Mouse (Mus musculus) limb, embryonic 14.5 days (tissue): ENCODE results near the gene Gng7. TPM values are rescaled to one million over a fixed set of nuclear protein-coding genes. Genes with fewer than 3 reads are reported as not detected.

Experiments
- ATAC-seq: fragments of 200-750 bp; cut with Nextera tagmentation; 2 replicates; pipeline ENCODE4 v1.8.0; 2017; ENCODE audit warnings: low read depth, moderate number of reproducible peaks, moderate TSS enrichment; ENCODE audit not compliant: low FRiP score
- DNase-seq: peaks from one replicate; pipeline ENCODE4 v3.0.0-alpha.2; 2015; ENCODE audit warnings: low spot score
- H3K27ac ChIP-seq: fragments of 300-500 bp; sonication (generic); replicated peaks from 2 replicates; pipeline ENCODE4 v1.5.1; 2014; ENCODE audit warnings: low read depth, mild to moderate bottlenecking, low read length, moderate library complexity, mixed read lengths
- H3K27me3 ChIP-seq: fragments of 300-500 bp; sonication (generic); 2 replicates; pipeline ENCODE4 v1.6.1; 2014; ENCODE audit warnings: low read length, mixed read lengths; ENCODE audit not compliant: control insufficient read depth, insufficient read depth
- H3K36me3 ChIP-seq: fragments of 300-500 bp; sonication (generic); 2 replicates; pipeline ENCODE4 v1.6.1; 2014; ENCODE audit warnings: mild to moderate bottlenecking, low read length, moderate library complexity, mixed read lengths; ENCODE audit not compliant: control insufficient read depth, insufficient read depth
- H3K4me1 ChIP-seq: fragments of 300-500 bp; sonication (generic); 2 replicates; pipeline ENCODE4 v1.6.1; 2014; ENCODE audit warnings: antibody characterized with exemption, low read length, mixed read lengths; ENCODE audit not compliant: control insufficient read depth, insufficient read depth
- H3K4me2 ChIP-seq: fragments of 300-500 bp; sonication (generic); replicated peaks from 2 replicates; pipeline ENCODE4 v1.6.1; 2014; ENCODE audit warnings: low read depth, mild to moderate bottlenecking, low read length, moderate library complexity; ENCODE audit not compliant: severe bottlenecking
- H3K4me3 ChIP-seq: fragments of 300-500 bp; sonication (generic); replicated peaks from 2 replicates; pipeline ENCODE4 v1.5.1; 2014; ENCODE audit warnings: low read length
- H3K9ac ChIP-seq: fragments of 300-500 bp; sonication (generic); 2 replicates; pipeline ENCODE4 v1.6.1; 2014; ENCODE audit warnings: mild to moderate bottlenecking, low read depth, low read length, moderate library complexity; ENCODE audit not compliant: severe bottlenecking
- H3K9me3 ChIP-seq: fragments of 300-500 bp; sonication (generic); 2 replicates; pipeline ENCODE4 v1.6.1; 2016; ENCODE audit warnings: low read length; ENCODE audit not compliant: control insufficient read depth
- POLR2A ChIP-seq: fragments of 200-500 bp; IDR thresholded peaks from 2 replicates; pipeline ENCODE4 v1.8.0; 2012; ENCODE audit warnings: inconsistent platforms, mild to moderate bottlenecking, moderate library complexity, borderline replicate concordance; ENCODE audit not compliant: insufficient read depth, insufficient read length; ENCODE audit errors: extremely low read depth
- WGBS: fragments of 180-500 bp; shearing (Covaris S2); extraction: QIAGEN DNeasy Blood & Tissue Kit; methylation state at CpG from one replicate; pipeline ENCODE4 v1.1.7; 2014; 5-methylcytosine and 5-hydroxymethylcytosine counted together
- polyA plus RNA-seq, 2 experiments: library from polyadenylated mRNA; depleted of rRNA in 1 of 2; stranded (reverse) in 1 of 2; unstranded in 1 of 2; fragments of >200 nt; fragmentation: Nextera tagmentation in 1 of 2; extraction: Ambion mirVana in 1 of 2; gene quantifications; 2 replicates each; pipeline versions ENCODE4 v1.2.1 to v1.2.3; 2012 to 2014

Gng7 gene
- polyA plus RNA-seq, 2 experiments = 6.5 to 7.9 TPM

DNA sequence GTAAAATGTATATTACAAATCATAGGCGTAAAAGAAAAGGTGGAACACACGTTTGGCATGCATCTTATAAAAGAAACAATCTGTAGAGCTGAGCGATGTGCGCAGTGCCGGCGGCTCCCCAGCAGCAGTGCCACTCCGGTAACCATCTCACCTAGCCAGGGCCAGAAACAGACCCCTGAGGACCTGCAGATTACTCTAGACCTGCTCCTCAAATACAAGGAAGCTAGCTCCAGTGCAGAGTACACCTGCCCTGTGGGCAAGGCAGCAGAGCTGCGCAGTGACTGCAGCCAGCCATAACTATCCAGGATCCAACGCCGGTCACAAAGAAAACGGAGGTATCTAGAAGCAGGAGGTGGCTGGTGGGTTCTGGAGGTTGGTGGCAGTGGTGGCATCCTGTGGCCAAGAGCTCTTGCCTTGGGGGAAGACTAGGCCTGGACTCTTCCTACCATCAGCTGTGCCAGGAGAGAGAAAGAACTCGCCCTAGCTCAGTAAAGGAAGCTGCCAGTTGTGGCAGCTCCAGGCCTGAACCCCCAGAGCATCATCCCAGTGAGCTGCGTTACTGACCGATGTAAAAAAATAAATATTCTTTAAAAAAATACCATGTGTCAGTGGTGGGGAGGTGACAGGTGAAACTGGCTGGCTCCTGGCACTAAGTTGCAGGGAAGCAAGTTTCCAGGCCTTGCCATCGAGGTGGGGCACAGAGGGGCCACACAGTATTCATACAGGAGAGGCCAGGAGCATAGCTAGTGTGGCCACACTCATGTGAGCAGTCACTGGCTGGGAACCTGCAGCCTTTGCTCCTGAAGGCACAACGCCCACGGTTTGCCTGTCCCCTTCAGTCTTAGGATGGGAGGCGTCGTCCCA lies 113.1 kb downstream of the Gng7 start:
- Histone ChIP-seq H3K36me3 (peaks cover 50% of the 10 kb centered on the region), H3K4me3 (peak overlapping the region; percentile 89)

DNA sequence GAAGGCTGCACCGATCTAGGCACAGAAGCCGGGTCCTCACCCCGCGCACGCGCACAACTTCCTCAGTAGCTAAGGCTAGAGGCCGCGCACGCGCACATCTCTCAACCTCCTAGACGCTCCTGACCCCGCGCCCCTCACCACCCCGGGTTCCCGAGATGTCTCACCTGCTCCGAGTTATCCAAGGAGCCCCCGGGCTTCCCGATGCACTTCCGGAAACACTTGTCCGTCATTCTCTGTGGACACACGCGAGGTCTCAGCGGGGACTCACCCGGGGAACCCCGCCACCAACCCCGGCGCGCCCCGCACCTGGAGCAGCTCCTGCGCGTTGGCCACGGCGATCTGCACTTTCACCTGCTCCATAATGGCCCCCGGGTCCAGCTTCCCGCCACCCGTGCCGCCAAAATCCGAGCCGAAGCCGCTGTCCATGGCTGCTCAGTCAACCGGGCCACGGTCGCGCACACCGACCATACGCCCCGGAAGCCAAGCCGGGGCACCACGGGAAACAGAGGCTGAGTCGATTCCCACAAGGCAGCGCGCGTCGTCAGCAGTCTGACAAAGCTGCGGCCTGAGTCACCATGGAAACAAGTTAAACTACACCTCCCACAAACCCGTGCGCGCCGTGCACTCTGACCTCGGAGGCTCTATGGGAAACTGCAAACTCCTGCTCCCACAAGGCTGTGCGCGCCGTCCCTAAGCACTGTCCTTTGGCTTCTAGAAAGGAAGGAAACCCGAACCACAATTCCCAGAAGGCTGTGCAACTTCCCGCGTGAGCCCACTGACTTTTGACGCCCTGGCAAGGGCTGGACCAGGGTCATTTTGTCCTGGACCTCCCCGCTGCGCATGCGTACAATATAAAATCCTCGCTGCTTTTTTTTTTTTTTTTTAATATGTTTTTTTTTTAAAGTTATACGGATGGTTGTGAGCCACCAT lies 114.2 kb downstream of the Gng7 start, which contains the start of gene Timm13:
Gene Timm13, minus strand, starts transcription at position 652 of the 930 bp plus-strand sequence.
- peak within 1 kb of the TSS; percentile 89 for H3K4me3 ChIP-seq
- no peaks in the 10 kb centered on the region for H3K9me3 ChIP-seq
- H3K4me1 ChIP-seq = peaks cover 10% of the 10 kb centered on the region
- peak within 1 kb of the TSS; percentile 67 for H3K27ac ChIP-seq
- DNase-seq (peak; percentile 99), ATAC-seq (peak; percentile 96)
- H3K9ac ChIP-seq = peak within 1 kb of the TSS; percentile 67
- WGBS = under 1% methylated on average over 72 of the region's 72 CpGs
- H3K4me2 ChIP-seq = peak within 1 kb of the TSS; percentile 93
- no peaks in the 10 kb centered on the region for H3K27me3 ChIP-seq
- 0 out of 2 replicates have a peak, but pooled peaks have one; percentile 51 for TF ChIP-seq POLR2A
- peaks cover 40% of the 10 kb centered on the region for H3K36me3 ChIP-seq

More for the DNA sequence above, 113.1 kb downstream of the Gng7 start:
- Histone ChIP-seq H3K27ac (peak overlapping the region; percentile 30), H3K9me3 (no peaks in the 10 kb centered on the region), H3K4me1 (peaks cover 10% of the 10 kb centered on the region), H3K27me3 (no peaks in the 10 kb centered on the region), H3K9ac (0 out of 2 replicates have a peak overlapping the region, but pooled peaks have one; percentile 18), H3K4me2 (peak overlapping the region; percentile 36; the same call in 1 of the 2 replicates)
- no peak for TF ChIP-seq POLR2A
- no peak for ATAC-seq
- no peak for DNase-seq
- WGBS = 86% methylated on average over 19 of the region's 19 CpGs

DNA sequence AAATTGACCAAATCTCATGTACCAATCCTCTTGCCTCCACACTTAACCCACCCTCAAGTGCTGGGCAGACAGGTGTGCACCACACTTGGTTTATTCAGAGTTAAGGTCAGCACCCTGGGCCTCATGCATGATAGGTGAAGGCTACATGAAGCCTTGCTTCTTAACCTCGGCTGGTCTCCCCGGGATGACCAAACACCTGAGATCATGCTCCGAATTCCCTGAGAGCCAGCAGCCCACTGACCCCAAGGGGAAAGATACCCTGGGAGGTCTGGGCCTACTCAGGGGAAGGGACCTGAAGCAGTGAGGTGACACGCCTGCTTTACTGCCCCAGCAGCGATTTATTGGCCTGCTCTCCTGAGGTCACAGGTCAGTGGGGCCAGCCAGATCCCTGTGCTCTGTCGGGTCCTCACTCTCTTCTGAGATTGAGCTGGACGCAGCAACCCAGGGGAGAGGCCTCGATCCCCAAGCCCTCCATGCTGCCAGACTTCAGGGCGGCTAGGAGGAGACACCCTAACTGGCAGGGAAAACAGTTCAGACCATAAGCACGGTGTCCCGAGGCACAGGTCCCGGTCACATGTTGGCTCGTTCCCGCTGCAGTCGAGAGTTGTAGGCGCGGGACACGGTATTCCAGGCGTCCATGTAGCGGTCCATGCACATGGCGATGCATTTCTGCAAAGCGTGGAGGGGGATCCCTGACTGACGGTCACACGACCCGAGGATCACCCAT lies 115.0 kb downstream of the Gng7 start:
- no peak for TF ChIP-seq POLR2A
- Histone ChIP-seq H3K9me3 (no peaks in the 10 kb centered on the region), H3K27me3 (no peaks in the 10 kb centered on the region), H3K4me2 (peak overlapping the region; percentile 93), H3K4me1 (peaks cover 10% of the 10 kb centered on the region), H3K9ac (peak overlapping the region; percentile 67), H3K4me3 (peak overlapping the region; percentile 89), H3K36me3 (peaks cover 31% of the 10 kb centered on the region), H3K27ac (peak overlapping the region; percentile 67; the same call in 1 of the 2 replicates)
- DNase-seq = no peak
- no peak for ATAC-seq
- WGBS = 12% methylated on average over 25 of the region's 25 CpGs

DNA sequence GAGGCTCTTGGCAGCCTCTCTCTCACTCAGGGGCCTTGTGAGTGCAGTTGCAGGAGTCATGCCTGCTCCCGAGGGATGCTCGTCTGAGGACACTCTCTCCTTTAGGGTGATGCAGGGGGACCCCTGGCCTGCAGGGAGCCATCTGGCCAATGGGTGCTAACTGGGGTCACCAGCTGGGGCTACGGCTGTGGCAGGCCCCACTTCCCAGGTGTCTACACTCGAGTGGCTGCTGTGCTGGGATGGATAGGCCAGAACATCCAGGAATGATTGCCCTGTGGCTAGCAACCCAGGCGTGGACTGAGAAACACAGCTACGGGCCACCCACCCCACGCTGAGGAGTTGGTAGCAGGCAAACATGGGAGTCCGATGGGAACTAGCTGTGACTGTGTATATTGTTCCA lies 115.7 kb downstream of the Gng7 start:
- Histone ChIP-seq H3K9ac (no peak overlapping the region), H3K36me3 (peaks cover 26% of the 10 kb centered on the region), H3K27ac (no peak overlapping the region), H3K27me3 (no peaks in the 10 kb centered on the region), H3K4me2 (no peak overlapping the region), H3K4me3 (peak overlapping the region; percentile 8; the same call in 1 of the 2 replicates), H3K9me3 (no peaks in the 10 kb centered on the region), H3K4me1 (peaks cover 10% of the 10 kb centered on the region)
- ATAC-seq (no peak), DNase-seq (no peak)
- TF ChIP-seq POLR2A = no peak
- 91% methylated on average over 8 of the region's 8 CpGs for WGBS

Other genes with a start within 250 kb of the Gng7 start
- gene Sf3a2, start 216.7 kb downstream of the Gng7 start, polyA plus RNA-seq (2012; rRNA removed) = 78.0 and 102 TPM in 2 replicates
- gene Sf3a2, start 216.7 kb downstream of the Gng7 start, polyA plus RNA-seq (2014; fragmentation: Nextera tagmentation; extraction: Ambion mirVana) = 80.6 and 87.6 TPM in 2 replicates
- gene Plekhj1, start 216.3 kb downstream of the Gng7 start, polyA plus RNA-seq (2012; rRNA removed) = 109 and 110 TPM in 2 replicates
- gene Plekhj1, start 216.3 kb downstream of the Gng7 start, polyA plus RNA-seq (2014; fragmentation: Nextera tagmentation; extraction: Ambion mirVana) = 119 and 121 TPM in 2 replicates
- gene Amh, start 209.7 kb downstream of the Gng7 start, polyA plus RNA-seq (2012; rRNA removed) = 1.0 and 1.9 TPM in 2 replicates
- 0.11 TPM in 1 of 2 replicates, not detected in the other for gene Amh, start 209.7 kb downstream of the Gng7 start, polyA plus RNA-seq (2014; fragmentation: Nextera tagmentation; extraction: Ambion mirVana)
- 8.5 and 12.1 TPM in 2 replicates for gene Jsrp1, start 201.4 kb downstream of the Gng7 start, polyA plus RNA-seq (2012; rRNA removed)
- gene Jsrp1, start 201.4 kb downstream of the Gng7 start, polyA plus RNA-seq (2014; fragmentation: Nextera tagmentation; extraction: Ambion mirVana) = 5.1 and 6.1 TPM in 2 replicates
- 882 and 1,248 TPM in 2 replicates for gene Oaz1, start 188.3 kb downstream of the Gng7 start, polyA plus RNA-seq (2012; rRNA removed)
- 1,813 and 1,884 TPM in 2 replicates for gene Oaz1, start 188.3 kb downstream of the Gng7 start, polyA plus RNA-seq (2014; fragmentation: Nextera tagmentation; extraction: Ambion mirVana)
- gene Lingo3, start 170.9 kb downstream of the Gng7 start, polyA plus RNA-seq (2012; rRNA removed) = 0.88 and 1.4 TPM in 2 replicates
- 0.56 and 0.82 TPM in 2 replicates for gene Lingo3, start 170.9 kb downstream of the Gng7 start, polyA plus RNA-seq (2014; fragmentation: Nextera tagmentation; extraction: Ambion mirVana)
- 366 and 417 TPM in 2 replicates for gene Lsm7, start 159.7 kb downstream of the Gng7 start, polyA plus RNA-seq (2012; rRNA removed)
- gene Lsm7, start 159.7 kb downstream of the Gng7 start, polyA plus RNA-seq (2014; fragmentation: Nextera tagmentation; extraction: Ambion mirVana) = 360 and 371 TPM in 2 replicates
- 86.8 and 128 TPM in 2 replicates for gene Sppl2b, start 159.7 kb downstream of the Gng7 start, polyA plus RNA-seq (2012; rRNA removed)
- 40.8 and 41.8 TPM in 2 replicates for gene Sppl2b, start 159.7 kb downstream of the Gng7 start, polyA plus RNA-seq (2014; fragmentation: Nextera tagmentation; extraction: Ambion mirVana)
- 0.04 TPM in 1 of 2 replicates, not detected in the other for gene Tmprss9, start 143.1 kb downstream of the Gng7 start, polyA plus RNA-seq (2012; rRNA removed)
- gene Tmprss9, start 143.1 kb downstream of the Gng7 start, polyA plus RNA-seq (2014; fragmentation: Nextera tagmentation; extraction: Ambion mirVana) = 0.10 TPM in 1 of 2 replicates, not detected in the other
- gene Timm13, start 114.0 kb downstream of the Gng7 start, polyA plus RNA-seq (2012; rRNA removed) = 187 and 229 TPM in 2 replicates
- 330 and 335 TPM in 2 replicates for gene Timm13, start 114.0 kb downstream of the Gng7 start, polyA plus RNA-seq (2014; fragmentation: Nextera tagmentation; extraction: Ambion mirVana)
- gene Lmnb2, start 96.7 kb downstream of the Gng7 start, polyA plus RNA-seq (2012; rRNA removed) = 75.9 and 77.5 TPM in 2 replicates
- 19.1 and 21.5 TPM in 2 replicates for gene Lmnb2, start 96.7 kb downstream of the Gng7 start, polyA plus RNA-seq (2014; fragmentation: Nextera tagmentation; extraction: Ambion mirVana)
- 46.2 and 52.2 TPM in 2 replicates for gene Gadd45b, start 84.9 kb downstream of the Gng7 start, polyA plus RNA-seq (2012; rRNA removed)
- 33.8 and 36.6 TPM in 2 replicates for gene Gadd45b, start 84.9 kb downstream of the Gng7 start, polyA plus RNA-seq (2014; fragmentation: Nextera tagmentation; extraction: Ambion mirVana)
- 0.13 and 0.20 TPM in 2 replicates for gene Diras1, start 10.7 kb upstream of the Gng7 start, polyA plus RNA-seq (2012; rRNA removed)
- gene Diras1, start 10.7 kb upstream of the Gng7 start, polyA plus RNA-seq (2014; fragmentation: Nextera tagmentation; extraction: Ambion mirVana) = not detected in 2 replicates
- 25.9 and 33.0 TPM in 2 replicates for gene Slc39a3, start 22.5 kb upstream of the Gng7 start, polyA plus RNA-seq (2012; rRNA removed)
- gene Slc39a3, start 22.5 kb upstream of the Gng7 start, polyA plus RNA-seq (2014; fragmentation: Nextera tagmentation; extraction: Ambion mirVana) = 12.8 and 14.8 TPM in 2 replicates
- gene Sgta, start 45.2 kb upstream of the Gng7 start, polyA plus RNA-seq (2012; rRNA removed) = 205 and 263 TPM in 2 replicates
- 176 and 192 TPM in 2 replicates for gene Sgta, start 45.2 kb upstream of the Gng7 start, polyA plus RNA-seq (2014; fragmentation: Nextera tagmentation; extraction: Ambion mirVana)
- gene Thop1, start 55.1 kb upstream of the Gng7 start, polyA plus RNA-seq (2012; rRNA removed) = 79.0 and 93.4 TPM in 2 replicates
- gene Thop1, start 55.1 kb upstream of the Gng7 start, polyA plus RNA-seq (2014; fragmentation: Nextera tagmentation; extraction: Ambion mirVana) = 52.4 and 54.1 TPM in 2 replicates
- gene Creb3l3, start 83.9 kb upstream of the Gng7 start, polyA plus RNA-seq (2012; rRNA removed) = 0.44 and 0.54 TPM in 2 replicates
- 0.58 and 0.74 TPM in 2 replicates for gene Creb3l3, start 83.9 kb upstream of the Gng7 start, polyA plus RNA-seq (2014; fragmentation: Nextera tagmentation; extraction: Ambion mirVana)
- 165 and 176 TPM in 2 replicates for gene Map2k2, start 91.0 kb upstream of the Gng7 start, polyA plus RNA-seq (2012; rRNA removed)
- gene Map2k2, start 91.0 kb upstream of the Gng7 start, polyA plus RNA-seq (2014; fragmentation: Nextera tagmentation; extraction: Ambion mirVana) = 176 and 199 TPM in 2 replicates
- gene Zbtb7a, start 120.3 kb upstream of the Gng7 start, polyA plus RNA-seq (2012; rRNA removed) = 17.7 and 21.0 TPM in 2 replicates
- gene Zbtb7a, start 120.3 kb upstream of the Gng7 start, polyA plus RNA-seq (2014; fragmentation: Nextera tagmentation; extraction: Ambion mirVana) = 30.6 and 35.9 TPM in 2 replicates
- gene Pias4, start 153.0 kb upstream of the Gng7 start, polyA plus RNA-seq (2012; rRNA removed) = 35.1 and 49.4 TPM in 2 replicates
- gene Pias4, start 153.0 kb upstream of the Gng7 start, polyA plus RNA-seq (2014; fragmentation: Nextera tagmentation; extraction: Ambion mirVana) = 40.4 and 44.2 TPM in 2 replicates
- 1,329 and 1,559 TPM in 2 replicates for gene Eef2, start 161.7 kb upstream of the Gng7 start, polyA plus RNA-seq (2012; rRNA removed)
- 544 and 581 TPM in 2 replicates for gene Eef2, start 161.7 kb upstream of the Gng7 start, polyA plus RNA-seq (2014; fragmentation: Nextera tagmentation; extraction: Ambion mirVana)
- 73.0 and 81.8 TPM in 2 replicates for gene Dapk3, start 168.1 kb upstream of the Gng7 start, polyA plus RNA-seq (2012; rRNA removed)
- 57.7 and 60.9 TPM in 2 replicates for gene Dapk3, start 168.1 kb upstream of the Gng7 start, polyA plus RNA-seq (2014; fragmentation: Nextera tagmentation; extraction: Ambion mirVana)
- not detected in 2 replicates for gene 4930442H23Rik, start 168.9 kb upstream of the Gng7 start, polyA plus RNA-seq (2012; rRNA removed)
- gene 4930442H23Rik, start 168.9 kb upstream of the Gng7 start, polyA plus RNA-seq (2014; fragmentation: Nextera tagmentation; extraction: Ambion mirVana) = not detected in 2 replicates
- 0.31 and 0.43 TPM in 2 replicates for gene Nmrk2, start 187.1 kb upstream of the Gng7 start, polyA plus RNA-seq (2012; rRNA removed)
- gene Nmrk2, start 187.1 kb upstream of the Gng7 start, polyA plus RNA-seq (2014; fragmentation: Nextera tagmentation; extraction: Ambion mirVana) = 0.64 and 0.87 TPM in 2 replicates
- gene Atcay, start 215.9 kb upstream of the Gng7 start, polyA plus RNA-seq (2012; rRNA removed) = 0.67 and 0.74 TPM in 2 replicates
- gene Atcay, start 215.9 kb upstream of the Gng7 start, polyA plus RNA-seq (2014; fragmentation: Nextera tagmentation; extraction: Ambion mirVana) = 0.25 TPM in 1 of 2 replicates, not detected in the other
- 39.7 and 44.7 TPM in 2 replicates for gene Zfr2, start 218.2 kb upstream of the Gng7 start, polyA plus RNA-seq (2012; rRNA removed)
- 9.7 and 10.5 TPM in 2 replicates for gene Zfr2, start 218.2 kb upstream of the Gng7 start, polyA plus RNA-seq (2014; fragmentation: Nextera tagmentation; extraction: Ambion mirVana)
- 9.9 and 10.6 TPM in 2 replicates for gene Matk, start 238.0 kb upstream of the Gng7 start, polyA plus RNA-seq (2012; rRNA removed)
- gene Matk, start 238.0 kb upstream of the Gng7 start, polyA plus RNA-seq (2014; fragmentation: Nextera tagmentation; extraction: Ambion mirVana) = 5.9 and 6.8 TPM in 2 replicates